Mouse (Mus musculus) CH12.LX (cell line): ENCODE results near the gene Zfp784. TPM values are rescaled to one million over a fixed set of nuclear protein-coding genes. Genes with fewer than 3 reads are reported as not detected.
A peak's percentile ranks its signal among the peaks of the same experiment; 100 is the strongest.

ENCODE experiments used
- DNase-seq: peaks from one replicate; pipeline ENCODE4 v3.0.0-alpha.2; 2013; ENCODE audit errors: extremely low read depth
- H3K27ac ChIP-seq: 2 replicates; pipeline ENCODE4 v1.5.1; 2012; ENCODE audit warnings: low read depth, mild to moderate bottlenecking, control low read depth, moderate library complexity; ENCODE audit not compliant: insufficient read depth
- H3K27me3 ChIP-seq: replicated peaks from 2 replicates; pipeline ENCODE3; 2012; ENCODE audit warnings: inconsistent platforms
- H3K36me3 ChIP-seq, 2 experiments: replicated peaks in 1 of 2; 2 replicates each; pipeline versions ENCODE3 to v1.6.1; 2012; ENCODE audit warnings: inconsistent platforms in 1 of 2, low read length in 1 of 2, mild to moderate bottlenecking in 1 of 2, mixed read lengths in 1 of 2, moderate library complexity in 1 of 2; ENCODE audit not compliant: control insufficient read depth in 1 of 2, insufficient read depth in 1 of 2
- H3K4me1 ChIP-seq, 2 experiments: 2 replicates each; pipeline ENCODE4 v1.6.1; 2012; ENCODE audit warnings: inconsistent platforms in 1 of 2, moderate library complexity in 1 of 2; ENCODE audit not compliant: insufficient read depth in 2 of 2, control insufficient read depth in 1 of 2
- H3K4me2 ChIP-seq: 2 replicates; pipeline ENCODE4 v1.6.1; 2012; ENCODE audit warnings: low read depth, mild to moderate bottlenecking, control low read depth; ENCODE audit not compliant: poor library complexity, insufficient read depth, severe bottlenecking
- H3K4me3 ChIP-seq, 3 experiments: fragments of 150-350 bp in 1 of 3; sonication (generic) in 1 of 3; replicated peaks in 1 of 3; 2 replicates each; pipeline versions ENCODE3 to v1.5.1; 2011 to 2012; ENCODE audit warnings: low read depth in 2 of 3, low read length in 2 of 3, mild to moderate bottlenecking in 2 of 3, moderate library complexity in 2 of 3, control low read depth in 1 of 3, improper control_type of control experiment in 1 of 3, inconsistent platforms in 1 of 3, mixed read lengths in 1 of 3; ENCODE audit not compliant: poor library complexity in 1 of 3
- H3K79me2 ChIP-seq: replicated peaks from 2 replicates; pipeline ENCODE4 v1.6.1; 2012; ENCODE audit warnings: mild to moderate bottlenecking, moderate library complexity; ENCODE audit not compliant: control insufficient read depth, poor library complexity, insufficient read depth, severe bottlenecking; ENCODE audit errors: extremely low read depth
- H3K9ac ChIP-seq: 2 replicates; pipeline ENCODE4 v1.6.1; 2012; ENCODE audit warnings: low read depth, mild to moderate bottlenecking, control low read depth, moderate library complexity; ENCODE audit not compliant: insufficient read depth
- H3K9me3 ChIP-seq: replicated peaks from 2 replicates; pipeline ENCODE3; 2012; ENCODE audit warnings: low read length, inconsistent platforms, mixed read lengths
- BHLHE40 ChIP-seq: IDR thresholded peaks from 2 replicates; pipeline ENCODE4 v1.6.1; 2011; ENCODE audit warnings: mild to moderate bottlenecking, low read depth, low read length, improper control_type of control experiment
- E2F4 ChIP-seq: IDR thresholded peaks from 2 replicates; pipeline ENCODE4 v1.6.1; 2011; ENCODE audit warnings: low read depth, low read length, improper control_type of control experiment; ENCODE audit not compliant: insufficient replicate concordance
- ELF1 ChIP-seq: IDR thresholded peaks from 2 replicates; pipeline ENCODE4 v1.6.1; 2014; ENCODE audit warnings: low read depth, mild to moderate bottlenecking, inconsistent platforms, low read length, improper control_type of control experiment
- ETS1 ChIP-seq: conservative IDR thresholded peaks from 2 replicates; pipeline ENCODE4 v1.6.1; 2012; ENCODE audit warnings: low read depth, mild to moderate bottlenecking, inconsistent platforms, low read length, improper control_type of control experiment, moderate library complexity
- HCFC1 ChIP-seq: IDR thresholded peaks from 2 replicates; pipeline ENCODE4 v1.6.1; 2012; ENCODE audit warnings: low read depth, mild to moderate bottlenecking, inconsistent platforms, low read length, improper control_type of control experiment
- JUN ChIP-seq: IDR thresholded peaks from 2 replicates; pipeline ENCODE4 v1.6.1; 2011; ENCODE audit warnings: low read depth, mild to moderate bottlenecking, low read length, improper control_type of control experiment, moderate library complexity; ENCODE audit not compliant: insufficient read depth
- KAT2A ChIP-seq: IDR thresholded peaks from 2 replicates; pipeline ENCODE4 v1.6.1; 2012; ENCODE audit warnings: low read length, improper control_type of control experiment, inconsistent platforms; ENCODE audit not compliant: insufficient replicate concordance
- MAZ ChIP-seq: IDR thresholded peaks from 2 replicates; pipeline ENCODE4 v1.6.1; 2012; ENCODE audit warnings: low read depth, mild to moderate bottlenecking, inconsistent platforms, low read length, improper control_type of control experiment, moderate library complexity
- MXI1 ChIP-seq: IDR thresholded peaks from 2 replicates; pipeline ENCODE4 v1.6.1; 2011; ENCODE audit warnings: mild to moderate bottlenecking, low read depth, low read length, improper control_type of control experiment
- MYC ChIP-seq: IDR thresholded peaks from 2 replicates; pipeline ENCODE4 v1.6.1; 2011; ENCODE audit warnings: low read depth, mild to moderate bottlenecking, improper control_type of control experiment, low read length
- NELFE ChIP-seq: IDR thresholded peaks from 2 replicates; pipeline ENCODE4 v1.6.1; 2011; ENCODE audit warnings: low read depth, low read length, improper control_type of control experiment
- NRF1 ChIP-seq: IDR thresholded peaks from 2 replicates; pipeline ENCODE4 v1.6.1; 2014; ENCODE audit warnings: low read depth, mild to moderate bottlenecking, inconsistent platforms, low read length, improper control_type of control experiment, moderate library complexity
- PAX5 ChIP-seq: IDR thresholded peaks from 2 replicates; pipeline ENCODE4 v1.6.1; 2012; ENCODE audit warnings: low read length, inconsistent platforms, mixed read lengths
- RAD21 ChIP-seq: IDR thresholded peaks from 2 replicates; pipeline ENCODE4 v1.6.1; 2011; ENCODE audit warnings: low read depth, mild to moderate bottlenecking, low read length, improper control_type of control experiment, moderate library complexity
- RCOR1 ChIP-seq: conservative IDR thresholded peaks from 2 replicates; pipeline ENCODE4 v1.6.1; 2012; ENCODE audit warnings: low read depth, mild to moderate bottlenecking, inconsistent platforms, low read length, improper control_type of control experiment
- TBP ChIP-seq: conservative IDR thresholded peaks from 2 replicates; pipeline ENCODE4 v1.6.1; 2011; ENCODE audit warnings: low read depth, low read length, improper control_type of control experiment
- TCF12 ChIP-seq: IDR thresholded peaks from 2 replicates; pipeline ENCODE4 v1.6.1; 2014; ENCODE audit warnings: low read depth, mild to moderate bottlenecking, inconsistent platforms, low read length, improper control_type of control experiment
- UBTF ChIP-seq: IDR thresholded peaks from 2 replicates; pipeline ENCODE4 v1.6.1; 2012; ENCODE audit warnings: low read depth, mild to moderate bottlenecking, inconsistent platforms, low read length, improper control_type of control experiment, moderate library complexity
- USF1 ChIP-seq: IDR thresholded peaks from 2 replicates; pipeline ENCODE4 v1.6.1; 2014; ENCODE audit warnings: low read depth, mild to moderate bottlenecking, inconsistent platforms, low read length, improper control_type of control experiment
- ZMIZ1 ChIP-seq: IDR thresholded peaks from 2 replicates; pipeline ENCODE4 v1.6.1; 2012; ENCODE audit warnings: low read depth, mild to moderate bottlenecking, inconsistent platforms, low read length, improper control_type of control experiment
- ZNF384 ChIP-seq: IDR thresholded peaks from 2 replicates; pipeline ENCODE4 v1.6.1; 2012; ENCODE audit warnings: low read depth, low read length, improper control_type of control experiment, inconsistent platforms
- dilution Hi-C: fragments of 300-500 bp; cut with MboI; formaldehyde crosslinking; loops from 2 replicates; pipeline ENCODE4 v1.14.3; 2020; ENCODE audit warnings: low sequenced_read_pairs; ENCODE audit not compliant: extremely low pct_unique_long_range_greater_than_20kb, extremely low pct_ligation_motif_present
- in situ Hi-C: fragments of 300-500 bp; cut with MboI; formaldehyde crosslinking; loops from 3 replicates; pipeline ENCODE4 v1.14.3; 2019; ENCODE audit warnings: low sequenced_read_pairs, low pct_ligation_motif_present, low pct_unique_long_range_greater_than_20kb, mixed read lengths
- polyA plus RNA-seq: library from polyadenylated mRNA; unstranded; fragments of >175 nt; gene quantifications from 2 replicates; pipeline ENCODE4 v1.2.1, GENCODE M21; 2012; ENCODE audit warnings: low read depth; ENCODE audit not compliant: insufficient read length
- total RNA-seq, 2 experiments: library from RNA; depleted of rRNA; stranded (reverse); fragments of 300-350 nt in 1 of 2; fragments of >200 nt in 1 of 2; gene quantifications; 2 replicates each; pipeline ENCODE4 v1.2.3; 2012 to 2014

Zfp784 gene
- total and polyA plus RNA-seq, 3 experiments: 0.53 to 1.5 (median 1.1) TPM

- no peak overlapping the region for H3K27ac ChIP-seq
Observed at GRCm38 (mm10) chr7:5044981-5045380, 6.7 kb upstream of the Zfp784 start.

DNA sequence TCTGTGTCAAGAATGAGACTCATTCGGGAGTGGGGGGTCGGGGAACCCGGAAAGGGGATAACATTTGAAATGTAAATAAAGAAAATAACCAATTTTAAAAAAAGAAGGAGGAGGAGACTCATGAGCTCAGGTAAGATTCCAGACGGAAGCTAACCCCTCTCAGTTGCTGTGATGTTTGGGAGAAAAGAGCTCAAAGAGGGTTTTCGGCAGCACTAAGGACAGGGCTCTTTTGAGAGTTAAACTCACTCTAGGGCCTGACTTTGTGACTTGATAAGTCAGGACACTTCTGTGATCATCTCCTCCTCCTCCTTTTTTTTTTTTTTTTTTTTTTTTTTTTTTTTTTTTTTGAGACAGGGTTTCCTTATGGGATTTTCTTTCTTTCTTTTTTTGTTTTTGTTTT is 694 bp upstream of the Zfp784 start:
- H3K9ac ChIP-seq: peak overlapping the region; percentile 96
- peak overlapping the region; percentile 57 to 90 (median 83) for H3K4me3 ChIP-seq
- H3K79me2 ChIP-seq: 0 out of 2 replicates have a peak, but pooled peaks cover 5% of the 10 kb centered on the region
- no peaks in the 10 kb centered on the region for H3K9me3 ChIP-seq
- no peak for DNase-seq
- no peaks in the 10 kb centered on the region for H3K27me3 ChIP-seq
- peaks cover 0 to 32% of the 10 kb centered on the region in 2 experiments for H3K36me3 ChIP-seq
- in situ Hi-C loops (no loop called here), dilution Hi-C loops (no loop called here)
- peak; percentile 80 for TF ChIP-seq ZNF384
- no peak for TF ChIP-seq USF1
- H3K4me1 ChIP-seq: peaks cover 4 to 17% of the 10 kb centered on the region in 2 experiments
- H3K27ac ChIP-seq: no peak overlapping the region
- peak overlapping the region; percentile 89 for H3K4me2 ChIP-seq

More at GRCm38 (mm10) chr7:5044981-5045380, 6.7 kb upstream of the Zfp784 start:
- H3K4me1 ChIP-seq: peaks cover 12 to 17% of the 10 kb centered on the region in 2 experiments; a peak in 3 of 4 replicates
- DNase-seq: no peak
- peaks cover 0 to 12% of the 10 kb centered on the region in 2 experiments for H3K36me3 ChIP-seq
- TF ChIP-seq NRF1 (no peak), RCOR1 (no peak), BHLHE40 (no peak), MAZ (no peak), TBP (no peak), HCFC1 (no peak), RAD21 (no peak), UBTF (no peak), PAX5 (no peak), ZMIZ1 (no peak), E2F4 (no peak), KAT2A (no peak), MXI1 (no peak), NELFE (no peak), TCF12 (no peak), JUN (no peak), USF1 (no peak), MYC (no peak), ETS1 (no peak), ELF1 (no peak)
- no peak overlapping the region for H3K4me2 ChIP-seq
- H3K9ac ChIP-seq: no peak overlapping the region
- no peaks in the 10 kb centered on the region for H3K79me2 ChIP-seq
- dilution Hi-C loops (no loop called here), in situ Hi-C loops (no loop called here)
- no peaks in the 10 kb centered on the region for H3K9me3 ChIP-seq
- H3K4me3 ChIP-seq: no peak overlapping the region
- no peaks in the 10 kb centered on the region for H3K27me3 ChIP-seq
